Comparison of ENCODE assay signal across 8 mouse cellular contexts in genomic region chr13:21883407-21883806, GRCm38 (mm10). TPM values are rescaled to one million over a fixed set of nuclear protein-coding genes. Genes with fewer than 3 reads are reported as not detected.
DNase-seq lines count a peak whose midpoint lies in the region; TF ChIP-seq lines count a peak whose summit lies in the region.

No protein-coding gene starts in this region.

- TF ChIP-seq CTCF in C2C12 (IDR thresholded peaks at IDR 0.05; ENCODE audit: control insufficient read depth, insufficient read depth, insufficient read length), result no peak

- no peaks in the 10 kb centered on the region for H3K79me3 ChIP-seq in C2C12 (ENCODE audit: low read depth)

- H3K36me3 ChIP-seq in heart, embryonic 10.5 days, result no peaks in the 10 kb centered on the region
- H3K36me3 ChIP-seq in C2C12 (ENCODE audit: control insufficient read depth, insufficient read depth), result no peaks in the 10 kb centered on the region
- H3K36me3 ChIP-seq in hindbrain, embryonic 10.5 days, result no peaks in the 10 kb centered on the region
- no peaks in the 10 kb centered on the region for H3K36me3 ChIP-seq in macrophage (ENCODE audit: inconsistent target)

- intact Hi-C loops in heart, postnatal 14 days (cut with DNase I), result no loop called here

- H3K27ac ChIP-seq in heart, embryonic 10.5 days, result no peak overlapping the region
- no peak overlapping the region for H3K27ac ChIP-seq in hindbrain, embryonic 10.5 days
- H3K27ac ChIP-seq in macrophage, result no peak overlapping the region

- H3ac ChIP-seq in C2C12 (ENCODE audit: control insufficient read depth, insufficient read length, low read depth), result no peak overlapping the region

- H3K4me1 ChIP-seq in heart, embryonic 10.5 days, result 0 out of 2 replicates have a peak, but pooled peaks cover 3% of the 10 kb centered on the region
- H3K4me1 ChIP-seq in hindbrain, embryonic 10.5 days (replicated peaks), result no peaks in the 10 kb centered on the region; the same call in 1 of the 2 replicates

- H3K9me3 ChIP-seq in heart, embryonic 10.5 days, result no peaks in the 10 kb centered on the region
- no peaks in the 10 kb centered on the region for H3K9me3 ChIP-seq in hindbrain, embryonic 10.5 days

- 28% methylated on average over 5 of the region's 5 CpGs for WGBS in heart, embryonic 10.5 days
- WGBS in hindbrain, embryonic 10.5 days, result 32% methylated on average over 5 of the region's 5 CpGs
- 60% methylated on average over 5 of the region's 5 CpGs for WGBS in macrophage (ENCODE audit: missing documents)

- H3K4me3 ChIP-seq in heart, embryonic 10.5 days, result peak overlapping the region; percentile 63
- no peak overlapping the region for H3K4me3 ChIP-seq in C2C12 (ENCODE audit: insufficient read depth, poor library complexity, severe bottlenecking)
- H3K4me3 ChIP-seq in hindbrain, embryonic 10.5 days, result peak overlapping the region; percentile 55
- peak overlapping the region; percentile 58 for H3K4me3 ChIP-seq in macrophage (ENCODE audit: inconsistent target)

- DNase-seq in heart, embryonic 10.5 days (ENCODE audit: low spot score), result no peak
- no peak for DNase-seq in heart, postnatal 14 days
- no peak for DNase-seq in hindbrain, embryonic 10.5 days (ENCODE audit: low spot score)
- no peak for DNase-seq in right cerebral cortex, adult 2 months (ENCODE audit: low spot score in 2 of 2)
- DNase-seq in retina, postnatal 1 day, result no peak
- DNase-seq in frontal cortex, postnatal 36 days (ENCODE audit: low spot score in 2 of 2), result no peak

- H3K79me2 ChIP-seq in C2C12 (ENCODE audit: control insufficient read depth, insufficient read depth) (no peaks in the 10 kb centered on the region), macrophage (ENCODE audit: inconsistent target) (no peaks in the 10 kb centered on the region)

- no peaks in the 10 kb centered on the region for H3K27me3 ChIP-seq in heart, embryonic 10.5 days (ENCODE audit: insufficient read depth, poor library complexity, severe bottlenecking)
- H3K27me3 ChIP-seq in C2C12 (ENCODE audit: control insufficient read depth, insufficient read depth, insufficient read length), result no peaks in the 10 kb centered on the region
- H3K27me3 ChIP-seq in hindbrain, embryonic 10.5 days (ENCODE audit: insufficient read depth, poor library complexity, severe bottlenecking), result no peaks in the 10 kb centered on the region

TF ChIP-seq in C2C12, 6 proteins besides CTCF, POLR2A, EP300 and RAD21:
- TF ChIP-seq FOSL1 (IDR thresholded peaks at IDR 0.05; ENCODE audit: insufficient read depth, low read length, poor library complexity, severe bottlenecking) (no peak), USF1 (IDR thresholded peaks at IDR 0.05; ENCODE audit: low read depth) (peak; percentile 65)

RNA-seq across cellular contexts. Expression of gene Hist1h2br, which starts 49.9 kb away (rescaled TPM):
- polyA plus RNA-seq in heart, embryonic 10.5 days (2016; fragmentation: Nextera tagmentation; extraction: Ambion mirVana), result 9.9 and 15.3 TPM in 2 replicates
- total RNA-seq in heart, postnatal 14 days (2021), result 100 to 1,000 TPM in 1 of 2 experiments, 10 to 100 TPM in 1; 52.5 to 108 TPM
- polyA plus RNA-seq in C2C12 (2012; fragmentation: generic; extraction: Trizol) (19.7 TPM), macrophage (2018) (1.1 TPM in 1 of 3 replicates, not detected in the others)
- 19.3 and 21.2 TPM in 2 replicates for polyA plus RNA-seq in hindbrain, embryonic 10.5 days (2016; fragmentation: Nextera tagmentation; extraction: Ambion mirVana)
- total RNA-seq in macrophage (2018; cell fraction: chromatin; rRNA removed), result 10 to 100 TPM in 2 of 26 experiments, 1 to 10 TPM in 12, under 1 TPM in 3, not detected in 9; 0.33 to 11.4 (median 4.1) TPM
- total RNA-seq in macrophage (2018; cell fraction: cytosol; rRNA removed), result 10 to 100 TPM in 13 of 26 experiments, 1 to 10 TPM in 13; 2.8 to 33.4 (median 10.1) TPM
- 10 to 100 TPM in 5 of 26 experiments, 1 to 10 TPM in 12, under 1 TPM in 2, not detected in 7; 0.48 to 18.3 (median 4.7) TPM for total RNA-seq in macrophage (2018; cell fraction: nucleus; rRNA removed)

RNA-seq across cellular contexts. Expression of gene Hist1h2ap, which starts 50.1 kb away (rescaled TPM):
- 2,387 and 3,574 TPM in 2 replicates for polyA plus RNA-seq in heart, embryonic 10.5 days (2016; fragmentation: Nextera tagmentation; extraction: Ambion mirVana)
- total RNA-seq in heart, postnatal 14 days (2021), result 100 to 1,000 TPM in 1 of 2 experiments, 10 to 100 TPM in 1; 85.4 to 183 TPM
- polyA plus RNA-seq in C2C12 (2012; fragmentation: generic; extraction: Trizol) (2,018 TPM), macrophage (2018) (13.7 to 51.2 TPM (median 37.0 TPM) in 3 replicates)
- polyA plus RNA-seq in hindbrain, embryonic 10.5 days (2016; fragmentation: Nextera tagmentation; extraction: Ambion mirVana), result 6,234 and 6,449 TPM in 2 replicates
- 10 to 100 TPM in 14 of 26 experiments, 1 to 10 TPM in 7, not detected in 5; 2.4 to 68.7 (median 15.3) TPM for total RNA-seq in macrophage (2018; cell fraction: chromatin; rRNA removed)
- 100 to 1,000 TPM in 8 of 26 experiments, 10 to 100 TPM in 18; 18.9 to 141 (median 72.4) TPM for total RNA-seq in macrophage (2018; cell fraction: cytosol; rRNA removed)
- total RNA-seq in macrophage (2018; cell fraction: nucleus; rRNA removed), result 10 to 100 TPM in 16 of 26 experiments, 1 to 10 TPM in 9, not detected in 1; 2.6 to 78.7 (median 16.5) TPM

RNA-seq across cellular contexts. Expression of gene Hist1h4n, which starts 51.4 kb away (rescaled TPM):
- polyA plus RNA-seq in heart, embryonic 10.5 days (2016; fragmentation: Nextera tagmentation; extraction: Ambion mirVana), result 3.8 and 9.2 TPM in 2 replicates
- total RNA-seq in heart, postnatal 14 days (2021), result 10 to 100 TPM in 1 of 2 experiments, 1 to 10 TPM in 1; 9.1 to 16.3 TPM
- polyA plus RNA-seq in C2C12 (2012; fragmentation: generic; extraction: Trizol) (17.3 TPM), macrophage (2018) (not detected in 3 replicates)
- 9.7 and 10.0 TPM in 2 replicates for polyA plus RNA-seq in hindbrain, embryonic 10.5 days (2016; fragmentation: Nextera tagmentation; extraction: Ambion mirVana)
- total RNA-seq in macrophage (2018; cell fraction: chromatin; rRNA removed), result 10 to 100 TPM in 20 of 26 experiments, 1 to 10 TPM in 5, not detected in 1; 4.9 to 95.4 (median 21.2) TPM
- total RNA-seq in macrophage (2018; cell fraction: cytosol; rRNA removed), result 100 to 1,000 TPM in 4 of 26 experiments, 10 to 100 TPM in 22; 13.0 to 123 (median 35.6) TPM
- 100 to 1,000 TPM in 5 of 26 experiments, 10 to 100 TPM in 20, 1 to 10 TPM in 1; 5.4 to 181 (median 32.1) TPM for total RNA-seq in macrophage (2018; cell fraction: nucleus; rRNA removed)

Comparison
In these comparisons a context has a peak if more than half of its experiments do, and no peak if none do; other contexts are left out.
1. RNA of gene Hist1h2ap, which starts 50.1 kb away (polyA plus RNA-seq): 6,234 to 6,449 TPM in hindbrain, embryonic 10.5 days, 2,387 to 3,574 TPM in heart, embryonic 10.5 days and 2,018 TPM in C2C12 (single experiment); 13.7 to 51.2 TPM in macrophage; every median in the first group is over 10 times any median in the second.